Mouse (Mus musculus) limb, embryonic 14.5 days (tissue): ENCODE results near the gene Prodh2. TPM values are rescaled to one million over a fixed set of nuclear protein-coding genes. Genes with fewer than 3 reads are reported as not detected.

Source experiments
- ATAC-seq: fragments of 200-750 bp; cut with Nextera tagmentation; 2 replicates; pipeline ENCODE4 v1.8.0; 2017; ENCODE audit warnings: low read depth, moderate number of reproducible peaks, moderate TSS enrichment; ENCODE audit not compliant: low FRiP score
- DNase-seq: peaks from one replicate; pipeline ENCODE4 v3.0.0-alpha.2; 2015; ENCODE audit warnings: low spot score
- H3K27ac ChIP-seq: fragments of 300-500 bp; sonication (generic); replicated peaks from 2 replicates; pipeline ENCODE4 v1.5.1; 2014; ENCODE audit warnings: low read depth, mild to moderate bottlenecking, low read length, moderate library complexity, mixed read lengths
- H3K27me3 ChIP-seq: fragments of 300-500 bp; sonication (generic); 2 replicates; pipeline ENCODE4 v1.6.1; 2014; ENCODE audit warnings: low read length, mixed read lengths; ENCODE audit not compliant: control insufficient read depth, insufficient read depth
- H3K36me3 ChIP-seq: fragments of 300-500 bp; sonication (generic); 2 replicates; pipeline ENCODE4 v1.6.1; 2014; ENCODE audit warnings: mild to moderate bottlenecking, low read length, moderate library complexity, mixed read lengths; ENCODE audit not compliant: control insufficient read depth, insufficient read depth
- H3K4me1 ChIP-seq: fragments of 300-500 bp; sonication (generic); 2 replicates; pipeline ENCODE4 v1.6.1; 2014; ENCODE audit warnings: antibody characterized with exemption, low read length, mixed read lengths; ENCODE audit not compliant: control insufficient read depth, insufficient read depth
- H3K4me2 ChIP-seq: fragments of 300-500 bp; sonication (generic); replicated peaks from 2 replicates; pipeline ENCODE4 v1.6.1; 2014; ENCODE audit warnings: low read depth, mild to moderate bottlenecking, low read length, moderate library complexity; ENCODE audit not compliant: severe bottlenecking
- H3K4me3 ChIP-seq: fragments of 300-500 bp; sonication (generic); replicated peaks from 2 replicates; pipeline ENCODE4 v1.5.1; 2014; ENCODE audit warnings: low read length
- H3K9ac ChIP-seq: fragments of 300-500 bp; sonication (generic); 2 replicates; pipeline ENCODE4 v1.6.1; 2014; ENCODE audit warnings: mild to moderate bottlenecking, low read depth, low read length, moderate library complexity; ENCODE audit not compliant: severe bottlenecking
- H3K9me3 ChIP-seq: fragments of 300-500 bp; sonication (generic); 2 replicates; pipeline ENCODE4 v1.6.1; 2016; ENCODE audit warnings: low read length; ENCODE audit not compliant: control insufficient read depth
- POLR2A ChIP-seq: fragments of 200-500 bp; IDR thresholded peaks from 2 replicates; pipeline ENCODE4 v1.8.0; 2012; ENCODE audit warnings: inconsistent platforms, mild to moderate bottlenecking, moderate library complexity, borderline replicate concordance; ENCODE audit not compliant: insufficient read depth, insufficient read length; ENCODE audit errors: extremely low read depth
- WGBS: fragments of 180-500 bp; shearing (Covaris S2); extraction: QIAGEN DNeasy Blood & Tissue Kit; methylation state at CpG from one replicate; pipeline ENCODE4 v1.1.7; 2014; 5-methylcytosine and 5-hydroxymethylcytosine counted together
- polyA plus RNA-seq, 2 experiments: library from polyadenylated mRNA; depleted of rRNA in 1 of 2; stranded (reverse) in 1 of 2; unstranded in 1 of 2; fragments of >200 nt; fragmentation: Nextera tagmentation in 1 of 2; extraction: Ambion mirVana in 1 of 2; gene quantifications; 2 replicates each; pipeline versions ENCODE4 v1.2.1 to v1.2.3; 2012 to 2014

Prodh2 gene
- polyA plus RNA-seq, 2 experiments, result 0.11 TPM; not detected in 1

- ATAC-seq, result no peak
- H3K4me3 ChIP-seq, result no peak overlapping the region
- no peaks in the 10 kb centered on the region for H3K27me3 ChIP-seq
- no peaks in the 10 kb centered on the region for H3K9me3 ChIP-seq
- WGBS, result 50% methylated on average over 8 of the region's 8 CpGs
- no peak for DNase-seq
- TF ChIP-seq POLR2A, result no peak
- peaks cover 44% of the 10 kb centered on the region for H3K36me3 ChIP-seq
- H3K4me2 ChIP-seq, result no peak overlapping the region
- H3K27ac ChIP-seq, result no peak overlapping the region
- peaks cover 12% of the 10 kb centered on the region for H3K4me1 ChIP-seq
- 0 out of 2 replicates have a peak overlapping the region, but pooled peaks have one; percentile 21 for H3K9ac ChIP-seq
Measured at GRCm38 (mm10) chr7:30532931-30533330, 39.5 kb downstream of the Prodh2 start.

GRCm38 (mm10) chr7:30533941-30534632 is 40.7 kb downstream of the Prodh2 start:
- DNase-seq (no peak), ATAC-seq (no peak; the same call in 1 of the 2 replicates)
- 9% methylated on average over 20 of the region's 26 CpGs for WGBS
- no peaks in the 10 kb centered on the region for H3K27me3 ChIP-seq
- no peak overlapping the region; the same call in 1 of the 2 replicates for H3K27ac ChIP-seq
- H3K9ac ChIP-seq, result peak overlapping the region; percentile 68
- H3K4me3 ChIP-seq, result peak overlapping the region; percentile 79
- H3K4me2 ChIP-seq, result peak overlapping the region; percentile 88
- H3K36me3 ChIP-seq, result peaks cover 32% of the 10 kb centered on the region
- no peaks in the 10 kb centered on the region for H3K9me3 ChIP-seq
- H3K4me1 ChIP-seq, result peaks cover 12% of the 10 kb centered on the region
- no peak for TF ChIP-seq POLR2A

- 1% methylated on average over 33 of the region's 84 CpGs for WGBS
- peak within 1 kb of the TSS; percentile 79 for H3K4me3 ChIP-seq
- no peaks in the 10 kb centered on the region for H3K27me3 ChIP-seq
- H3K4me1 ChIP-seq, result peaks cover 12% of the 10 kb centered on the region
- TF ChIP-seq POLR2A, result 0 out of 2 replicates have a peak, but pooled peaks have one; percentile 25
- H3K9me3 ChIP-seq, result no peaks in the 10 kb centered on the region
- peaks cover 31% of the 10 kb centered on the region for H3K36me3 ChIP-seq
- peak; percentile 99 for DNase-seq
- H3K27ac ChIP-seq, result no peak within 1 kb of the TSS; the same call in 1 of the 2 replicates
- H3K9ac ChIP-seq, result peak within 1 kb of the TSS; percentile 68
- H3K4me2 ChIP-seq, result peak within 1 kb of the TSS; percentile 88
- peak; percentile 95 for ATAC-seq
Measured at GRCm38 (mm10) chr7:30534633-30535577, 41.5 kb downstream of the Prodh2 start, which contains the start of gene Arhgap33. Arhgap33 (minus strand) TSS chr7:30535060.

GRCm38 (mm10) chr7:30540572-30540971 is 47.1 kb downstream of the Prodh2 start:
- TF ChIP-seq POLR2A, result no peak
- Histone ChIP-seq H3K9me3 (no peaks in the 10 kb centered on the region), H3K4me3 (no peak overlapping the region), H3K4me2 (no peak overlapping the region), H3K27me3 (no peaks in the 10 kb centered on the region), H3K4me1 (peaks cover under 1% of the 10 kb centered on the region; the same call in 1 of the 2 replicates), H3K27ac (no peak overlapping the region), H3K36me3 (peaks cover 34% of the 10 kb centered on the region), H3K9ac (no peak overlapping the region)
- 82% methylated on average over 7 of the region's 7 CpGs for WGBS
- DNase-seq, result no peak
- ATAC-seq, result no peak

- 98% methylated on average over 2 of the region's 2 CpGs for WGBS
Measured at GRCm38 (mm10) chr7:30544327-30544726, 50.9 kb downstream of the Prodh2 start.

More at GRCm38 (mm10) chr7:30544327-30544726, 50.9 kb downstream of the Prodh2 start:
- Histone ChIP-seq H3K4me3 (no peak overlapping the region), H3K9ac (no peak overlapping the region), H3K27me3 (no peaks in the 10 kb centered on the region), H3K4me1 (no peaks in the 10 kb centered on the region), H3K27ac (no peak overlapping the region), H3K9me3 (no peaks in the 10 kb centered on the region), H3K4me2 (no peak overlapping the region), H3K36me3 (peaks cover 57% of the 10 kb centered on the region)
- no peak for ATAC-seq
- TF ChIP-seq POLR2A, result no peak
- no peak for DNase-seq
